Mouse (Mus musculus): ENCODE measurements at regions not wholly inside any gene's neighbourhood (a gene's known extent, or its start where the extent isn't known, plus 50 kb on each side); places are given as distances from the start of the nearest gene placed in this dataset.

DNA sequence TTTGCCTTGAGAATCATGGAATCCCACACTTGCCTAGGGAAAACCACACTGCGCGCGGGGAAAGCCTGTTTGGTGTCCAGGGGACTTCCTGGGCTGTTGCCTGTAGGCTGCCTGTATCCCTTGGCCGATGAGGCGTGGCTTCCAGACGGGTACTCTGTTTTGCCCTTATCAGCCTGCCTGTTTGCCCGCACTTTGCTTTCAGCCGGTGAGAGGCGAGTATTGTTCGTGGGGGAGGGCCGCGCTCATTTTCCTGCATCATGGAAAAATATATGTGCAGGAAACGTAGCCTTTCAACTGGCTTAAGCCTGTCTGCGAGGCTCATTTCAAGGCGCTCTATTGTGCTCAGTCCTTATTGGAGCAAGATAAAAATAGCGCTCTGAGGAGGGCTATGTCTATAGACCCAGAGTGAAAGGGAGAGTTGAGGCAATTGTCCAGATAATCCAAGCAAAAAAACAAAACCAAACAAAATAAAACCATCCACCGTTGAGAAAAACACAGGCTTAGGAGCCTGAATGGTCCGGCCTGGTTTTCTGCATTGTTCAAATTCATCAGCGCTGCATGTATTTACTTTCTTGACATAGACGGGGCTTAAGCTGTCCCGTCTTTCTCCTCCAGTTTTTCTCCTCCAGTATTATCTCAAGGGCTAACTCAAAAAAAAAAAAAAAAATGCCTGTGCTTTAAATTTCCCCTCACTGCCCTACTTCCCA, 67.9 kb downstream of the Klf5 start:
- no peak for DNase-seq (ENCODE audit: low spot score)
- intact Hi-C loops (cut with DNase I), result no loop called here

DNA sequence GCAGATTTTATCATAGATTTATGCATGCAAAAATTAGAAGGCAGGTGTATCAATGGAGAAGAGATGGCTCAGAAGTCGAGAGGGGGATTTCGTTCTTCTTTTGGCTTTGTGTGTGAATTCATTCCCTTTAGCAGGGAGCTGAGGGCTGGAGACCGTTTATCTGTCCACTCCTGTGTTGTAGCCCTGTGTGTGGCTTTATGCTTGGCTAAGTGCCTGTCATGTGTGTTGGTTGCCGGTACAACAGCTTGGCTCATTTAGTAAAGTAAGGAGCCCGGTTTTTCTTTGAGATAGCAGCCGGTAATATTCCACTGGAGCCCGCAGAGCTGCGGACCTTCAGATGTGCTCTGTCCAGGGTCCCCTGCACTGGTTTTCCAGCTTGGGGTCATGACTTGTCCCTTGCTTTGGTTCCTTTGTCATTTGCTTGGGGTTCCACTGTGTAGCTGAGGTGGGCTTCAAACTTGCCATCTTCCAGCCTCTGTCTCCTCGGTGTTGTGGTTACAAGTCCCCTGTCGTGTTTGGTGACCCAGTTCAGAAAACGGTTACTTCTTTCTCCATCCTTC, 68.6 kb downstream of the Klf5 start:
- intact Hi-C loops (cut with DNase I), result no loop called here
- no peak for DNase-seq (ENCODE audit: low spot score)

DNA sequence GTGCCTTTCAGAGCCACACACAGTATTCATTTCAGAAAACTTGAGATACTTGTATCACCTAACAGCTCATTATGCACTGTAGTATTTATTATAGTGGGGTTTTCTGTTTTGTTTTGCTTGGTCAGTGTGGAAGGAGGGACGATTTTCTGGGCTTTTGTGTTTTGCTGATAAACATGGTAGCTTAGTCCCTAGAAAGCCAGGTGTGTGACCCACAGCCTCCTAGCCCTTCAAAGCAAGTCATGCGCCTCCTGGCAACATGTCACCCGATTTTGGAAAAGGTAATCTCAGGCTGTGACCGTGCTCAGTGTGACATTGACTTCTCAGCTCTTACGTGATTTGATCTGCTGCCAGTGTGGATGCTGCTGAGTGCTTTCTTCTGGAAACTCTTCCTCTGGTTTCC, 70.9 kb downstream of the Klf5 start:
- intact Hi-C loops (cut with DNase I), result no loop called here

DNA sequence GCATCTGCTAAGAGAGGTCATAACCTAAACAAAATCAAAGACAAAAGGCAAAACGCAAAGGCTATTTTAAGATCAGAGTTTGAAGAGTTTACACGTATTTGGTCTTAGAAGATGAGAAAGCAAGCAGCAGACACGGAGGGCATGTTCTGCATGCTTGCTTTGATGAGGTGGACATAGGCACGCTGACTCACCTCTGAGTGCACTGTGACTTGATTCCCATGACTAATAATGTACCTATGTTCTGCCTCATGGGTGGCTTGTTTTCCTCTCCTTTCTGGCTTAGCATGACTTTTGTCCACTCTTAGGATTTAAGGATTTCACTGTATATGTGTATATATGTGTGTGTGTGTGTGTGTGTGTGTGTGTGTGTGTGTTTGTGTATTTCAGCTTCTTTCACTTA, 75.2 kb downstream of the Klf5 start:
- no peak for DNase-seq (ENCODE audit: low spot score)
- intact Hi-C loops (cut with DNase I), result no loop called here

More for the DNA sequence above, 70.9 kb downstream of the Klf5 start:
- no peak for DNase-seq (ENCODE audit: low spot score)

DNA sequence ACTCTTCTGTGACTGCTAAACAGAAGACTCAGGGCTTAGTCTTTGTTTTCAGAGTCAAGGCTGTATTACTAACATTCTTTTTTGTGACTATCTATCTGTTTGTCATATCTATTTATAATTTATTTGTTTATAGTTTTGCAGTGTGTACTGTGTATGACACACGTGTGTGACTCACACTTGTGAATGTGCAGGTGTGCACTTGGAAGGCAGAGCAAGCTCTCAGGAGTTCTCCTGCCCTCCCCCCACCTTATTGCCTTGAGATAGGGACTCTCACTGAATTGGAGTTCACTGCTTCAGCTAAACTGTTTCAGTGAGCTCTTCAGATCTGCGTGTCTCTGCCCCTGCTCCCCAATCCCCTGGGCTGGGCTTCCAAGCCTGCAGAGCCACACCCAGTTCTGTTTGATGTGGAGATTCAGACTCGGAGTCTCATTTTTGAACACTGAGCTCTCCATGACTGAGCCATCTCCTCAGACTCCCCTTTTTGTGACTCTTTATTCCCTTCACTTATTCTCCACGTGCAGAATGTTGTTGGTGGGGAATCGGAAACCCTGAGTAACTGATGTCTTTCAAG, 76.6 kb downstream of the Klf5 start:
- DNase-seq (ENCODE audit: low spot score), result no peak
- intact Hi-C loops (cut with DNase I), result no loop called here

DNA sequence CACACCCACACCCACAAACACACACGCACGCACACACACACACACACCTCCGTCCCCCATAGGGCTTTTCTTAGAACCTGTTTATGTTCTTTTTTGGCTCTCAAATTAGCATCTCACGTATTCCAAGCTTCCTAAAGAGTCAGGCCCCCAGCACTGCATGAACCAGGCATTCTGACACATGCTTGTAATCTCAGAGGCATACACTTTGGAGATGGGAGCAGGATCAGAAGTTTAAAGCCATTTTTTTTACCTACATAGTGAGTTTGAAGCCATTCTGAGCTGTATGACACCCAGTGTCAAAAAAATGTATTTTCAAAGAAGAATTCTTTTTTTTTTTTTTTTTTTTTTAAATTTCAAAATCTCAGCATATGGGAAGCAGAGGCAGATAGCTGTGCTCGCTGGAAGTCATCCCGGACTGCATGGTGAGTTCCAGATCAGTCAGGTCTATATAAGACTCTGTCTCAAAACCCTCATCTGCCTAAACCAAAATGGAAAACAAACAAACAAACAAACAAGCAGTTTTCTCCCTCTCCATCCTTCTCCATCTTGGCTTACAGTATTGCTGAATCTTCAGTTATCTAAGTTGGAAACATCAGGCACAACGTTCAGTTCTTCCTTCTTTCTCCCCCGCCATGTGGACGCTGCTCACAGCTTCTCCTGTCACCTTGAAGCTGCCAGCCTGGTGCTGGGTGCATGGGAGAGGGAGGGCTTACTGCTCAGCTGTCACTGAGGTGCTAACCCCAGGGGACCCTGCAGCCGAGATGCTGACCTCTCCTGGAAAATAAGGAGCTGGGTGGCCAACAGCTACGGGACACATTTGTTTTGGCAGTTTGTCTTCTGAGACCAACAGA, 78.4 kb downstream of the Klf5 start:
- no peak for DNase-seq (ENCODE audit: low spot score)
- intact Hi-C loops (cut with DNase I), result no loop called here

DNA sequence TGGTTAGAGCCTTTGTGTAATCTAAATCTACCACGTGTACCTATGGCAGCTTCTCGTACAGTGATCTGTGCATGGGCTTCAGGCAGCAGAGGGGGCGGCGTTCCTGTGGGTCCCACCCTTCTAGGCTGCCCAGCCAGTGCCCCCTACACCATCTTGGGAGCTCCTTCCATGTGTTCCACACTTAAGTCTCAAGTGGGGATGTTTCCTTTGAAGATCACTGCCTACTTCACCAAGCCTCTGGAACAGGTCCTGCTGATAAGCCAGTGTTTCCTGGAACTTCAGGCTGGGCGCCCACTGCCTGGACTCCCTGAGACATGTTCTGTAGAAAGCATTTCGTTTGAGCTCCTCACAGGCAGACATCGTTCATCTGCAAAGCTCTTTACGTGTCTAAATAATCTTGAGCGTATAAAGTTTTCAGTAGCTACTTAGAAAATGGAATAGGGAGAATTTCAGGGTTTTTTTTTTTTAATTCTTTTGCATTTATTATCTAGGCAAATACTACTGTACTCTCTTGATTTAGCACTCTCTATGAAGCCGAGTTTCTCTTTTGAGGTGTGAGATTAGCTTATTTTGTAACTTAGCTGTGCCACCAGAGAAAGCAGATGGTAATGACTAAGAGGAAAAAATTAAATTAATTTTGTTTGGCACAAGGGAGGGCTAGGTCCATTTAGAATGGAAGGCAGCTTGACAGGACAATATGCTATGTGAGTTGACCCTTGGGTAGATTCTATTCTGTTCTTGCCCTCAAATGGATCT, 82.9 kb downstream of the Klf5 start:
- intact Hi-C loops (cut with DNase I), result no loop called here

DNA sequence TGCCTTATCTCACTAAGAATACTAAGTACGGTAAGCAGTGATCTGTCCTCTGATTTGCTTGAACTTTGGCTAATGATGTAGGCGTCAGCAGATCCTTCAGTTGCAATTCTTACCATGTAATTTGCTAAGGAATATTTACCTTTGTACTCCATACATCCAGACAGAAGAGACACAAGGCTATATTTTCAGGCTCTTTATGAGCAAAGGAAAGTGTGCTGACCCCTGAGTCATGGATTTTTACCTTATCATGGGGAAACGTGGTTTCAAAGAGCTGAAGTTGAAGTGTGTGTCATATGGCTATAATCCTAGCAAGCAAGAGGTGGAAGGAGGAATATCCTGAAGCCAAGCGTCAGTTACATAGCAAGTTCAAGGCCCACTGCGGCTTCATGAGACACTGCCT, 83.6 kb downstream of the Klf5 start:
- no peak for DNase-seq (ENCODE audit: low spot score)
- intact Hi-C loops (cut with DNase I), result no loop called here

More for the DNA sequence above, 82.9 kb downstream of the Klf5 start:
- no peak for DNase-seq (ENCODE audit: low spot score)

DNA sequence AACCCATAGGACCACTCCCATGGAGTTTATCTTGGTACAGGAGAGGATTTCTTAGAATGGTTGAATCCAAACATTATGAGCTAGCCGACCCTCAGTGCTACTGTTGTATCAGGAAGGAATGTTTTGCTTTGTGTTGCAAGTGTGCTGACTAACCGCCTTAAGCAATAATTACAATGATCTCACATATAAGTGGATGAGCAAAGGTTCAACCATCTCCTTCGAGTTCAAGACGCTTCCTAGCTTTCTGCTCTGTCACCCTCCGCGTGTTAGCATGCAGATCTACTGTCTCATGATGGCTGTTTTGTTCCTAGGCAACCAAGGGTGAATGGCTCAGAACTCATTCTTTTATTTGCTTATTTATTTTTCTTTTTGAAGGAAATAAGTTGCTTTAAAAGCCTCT, 84.7 kb downstream of the Klf5 start:
- intact Hi-C loops (cut with DNase I), result no loop called here
- DNase-seq (ENCODE audit: low spot score), result no peak

DNA sequence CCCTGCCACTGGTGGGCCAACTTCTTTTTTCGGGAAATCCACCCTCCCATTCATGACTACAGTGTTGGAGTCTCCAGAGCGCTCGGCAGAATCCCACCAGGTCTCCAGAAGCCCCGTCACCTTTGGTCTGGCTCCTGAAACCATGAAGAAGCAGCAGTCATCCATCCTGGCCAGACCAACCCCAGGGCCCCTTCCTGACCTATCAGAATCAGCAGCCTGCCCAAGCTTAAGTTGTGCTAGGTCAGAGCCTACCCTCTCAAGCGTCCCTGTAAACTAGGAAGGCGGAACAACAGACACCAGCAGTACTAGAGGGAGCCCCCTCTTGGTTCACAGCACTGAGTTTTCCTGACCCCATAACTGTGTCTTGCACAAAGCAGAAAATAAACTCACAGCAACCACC, 89.1 kb downstream of the Klf5 start:
- intact Hi-C loops (cut with DNase I), result no loop called here

DNA sequence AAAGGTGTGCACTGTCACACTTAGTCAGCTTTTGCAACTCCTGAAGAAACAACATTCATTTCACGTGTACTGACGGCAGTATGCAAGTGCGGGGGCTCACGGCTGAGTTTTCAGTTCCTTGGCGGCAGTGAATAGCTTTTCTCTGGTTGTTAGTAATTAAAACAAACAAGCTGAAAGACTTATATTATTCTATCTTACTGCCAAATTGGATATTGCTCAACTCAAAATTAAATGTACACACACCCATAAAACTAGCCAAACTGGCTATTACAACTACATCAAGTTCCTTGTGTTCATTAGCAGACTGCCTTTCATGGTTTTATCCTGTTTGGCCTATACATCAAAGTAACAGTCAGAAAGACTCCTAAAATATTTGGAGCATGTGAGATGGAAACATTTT, 90.8 kb downstream of the Klf5 start:
- no peak for DNase-seq (ENCODE audit: low spot score)
- intact Hi-C loops (cut with DNase I), result no loop called here

More for the DNA sequence above, 89.1 kb downstream of the Klf5 start:
- DNase-seq (ENCODE audit: low spot score), result no peak

DNA sequence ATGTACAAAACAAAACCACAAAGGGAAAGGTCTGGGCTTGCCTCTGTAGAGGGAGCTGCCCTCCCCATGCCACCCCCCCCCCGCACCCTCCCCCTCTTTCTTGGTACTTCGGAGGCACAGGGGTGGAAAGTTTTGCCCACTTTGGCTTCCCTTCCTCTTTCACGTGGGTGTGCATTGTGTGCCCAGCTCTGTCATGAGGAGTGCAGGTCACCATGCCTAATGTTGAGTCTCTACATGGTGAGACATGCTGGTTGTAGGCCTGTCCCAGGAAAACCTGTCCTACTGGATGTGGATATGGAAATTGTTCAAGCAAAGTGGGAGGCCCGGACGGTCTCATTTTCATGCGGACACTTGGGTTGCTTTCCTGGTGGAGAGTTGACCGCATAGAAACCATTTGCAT, 93.2 kb downstream of the Klf5 start:
- intact Hi-C loops (cut with DNase I), result no loop called here
- DNase-seq (ENCODE audit: low spot score), result no peak

DNA sequence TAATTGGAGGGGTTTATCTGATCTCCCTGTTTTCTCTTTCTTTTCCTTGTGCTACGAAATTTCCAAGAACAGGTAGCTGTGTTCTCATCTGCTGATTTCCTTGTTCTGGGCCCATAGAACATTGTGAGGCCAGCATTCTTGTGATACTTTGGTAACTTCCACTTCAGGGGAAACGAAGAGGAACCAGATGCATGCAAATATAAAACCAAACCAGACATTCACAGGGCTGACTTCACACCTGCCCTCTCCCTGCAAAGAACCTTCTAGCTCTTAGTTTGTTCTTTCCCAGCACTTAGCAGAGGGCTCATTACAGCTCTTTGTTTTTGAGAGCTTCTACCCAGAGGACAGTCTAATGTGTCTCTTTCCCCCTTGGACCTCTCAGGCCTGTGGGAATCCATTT, 94.3 kb downstream of the Klf5 start:
- no peak for DNase-seq (ENCODE audit: low spot score)
- intact Hi-C loops (cut with DNase I), result no loop called here

DNA sequence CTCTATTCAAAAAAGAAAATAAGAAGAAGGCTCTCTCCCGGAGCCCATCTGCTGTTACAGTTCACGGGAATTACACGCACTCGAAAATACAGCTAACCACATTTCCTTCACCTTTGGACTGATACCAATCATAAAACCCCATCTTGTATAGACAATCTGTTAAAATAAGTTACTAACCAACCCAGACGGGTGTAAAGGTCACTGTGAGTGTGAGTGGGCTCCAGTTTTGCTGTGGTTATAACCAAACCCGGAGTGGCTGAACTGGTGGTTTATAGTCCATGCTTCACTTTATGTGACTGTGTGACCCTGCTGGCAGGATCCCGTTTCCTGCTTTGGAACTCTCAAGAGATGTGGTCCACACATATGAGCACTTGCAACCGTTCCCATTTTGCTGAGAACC, 95.1 kb downstream of the Klf5 start:
- intact Hi-C loops (cut with DNase I), result no loop called here

DNA sequence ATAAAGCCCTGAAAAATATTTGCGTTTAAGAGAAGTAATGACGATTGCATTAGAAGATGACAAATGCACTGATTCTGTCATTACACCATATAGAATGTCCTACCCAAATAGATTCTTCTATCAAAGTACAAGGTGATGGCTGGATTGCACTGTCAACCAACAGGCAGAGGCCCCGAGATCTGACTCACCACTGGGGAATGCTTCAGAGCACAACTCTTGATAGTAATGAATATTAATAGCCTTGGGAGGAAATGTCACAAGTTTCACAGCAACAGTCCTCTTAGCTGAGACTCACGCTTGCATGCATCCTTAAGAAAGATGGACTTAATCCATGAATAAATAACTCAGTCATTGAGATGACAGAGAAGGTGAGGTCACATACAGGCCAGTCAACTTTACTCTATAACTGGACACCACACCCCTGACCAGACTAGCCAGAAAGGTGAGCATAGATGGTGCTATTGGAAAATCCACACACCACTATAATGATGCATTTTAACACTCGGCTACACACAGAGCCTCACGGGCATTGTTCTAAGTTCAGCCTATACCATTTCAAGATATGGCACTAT, 104.8 kb downstream of the Klf5 start:
- intact Hi-C loops (cut with DNase I), result no loop called here
- no peak for DNase-seq (ENCODE audit: low spot score)

More for the DNA sequence above, 95.1 kb downstream of the Klf5 start:
- DNase-seq (ENCODE audit: low spot score), result no peak

DNA sequence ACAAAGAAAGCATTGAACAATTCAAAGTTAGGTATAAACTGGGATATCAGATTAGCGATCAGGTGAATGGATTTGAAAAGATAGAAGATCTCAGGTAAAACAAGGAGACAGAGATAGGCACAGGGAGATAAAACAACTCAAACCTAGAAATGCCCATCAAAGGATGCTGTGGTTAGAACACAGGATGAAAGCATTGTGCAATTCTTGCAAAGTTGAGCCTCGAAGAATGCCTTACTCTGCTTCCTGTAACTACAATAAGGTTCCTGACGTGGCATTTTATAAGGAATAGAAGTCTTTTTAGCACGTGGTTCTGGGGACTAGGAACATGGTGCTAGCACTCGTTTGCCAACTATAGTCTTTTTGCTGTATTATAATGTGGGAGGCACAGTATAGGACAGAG, 106.7 kb downstream of the Klf5 start:
- DNase-seq (ENCODE audit: low spot score), result no peak
- intact Hi-C loops (cut with DNase I), result no loop called here

DNA sequence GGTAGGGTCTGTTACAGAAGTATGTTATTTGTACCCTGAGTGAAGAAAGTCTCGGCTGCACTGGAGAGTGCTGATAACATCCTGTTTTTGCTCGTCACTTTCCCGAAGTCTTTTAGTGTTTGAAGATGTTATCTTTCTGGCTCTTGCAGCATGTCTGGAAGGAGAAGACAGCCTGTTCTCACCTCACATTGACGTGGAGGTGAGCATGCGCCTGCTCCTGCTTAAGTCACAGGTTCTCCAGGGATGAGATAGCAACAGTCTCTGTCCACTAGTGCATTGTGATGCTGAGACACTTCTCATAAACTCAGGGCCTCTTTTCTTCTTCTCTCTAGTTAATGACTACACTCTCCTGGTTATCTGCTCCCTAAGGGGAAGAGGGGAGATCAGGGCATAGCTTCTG, 113.3 kb downstream of the Klf5 start:
- DNase-seq (ENCODE audit: low spot score), result no peak

DNA sequence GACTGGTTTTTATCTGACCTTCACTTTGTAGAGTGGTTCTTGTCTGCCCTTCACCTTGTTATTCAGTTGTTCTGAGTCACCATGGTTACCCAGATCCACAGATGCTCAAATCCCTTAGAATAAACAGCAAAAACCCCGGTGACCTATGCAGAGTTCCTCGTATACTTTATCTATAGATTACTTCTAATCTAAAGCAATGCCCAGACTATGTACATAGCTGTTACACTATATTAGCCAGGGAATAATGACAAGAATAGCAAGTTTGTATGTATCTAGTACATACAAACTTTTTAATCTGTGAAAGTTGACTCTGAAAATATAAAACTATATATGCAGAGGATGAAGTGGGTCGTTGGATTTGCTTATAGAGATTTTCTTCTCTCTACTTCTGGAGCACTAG, 117.7 kb downstream of the Klf5 start:
- no peak for DNase-seq (ENCODE audit: low spot score)
- intact Hi-C loops (cut with DNase I), result no loop called here

More for the DNA sequence above, 113.3 kb downstream of the Klf5 start:
- intact Hi-C loops (cut with DNase I), result no loop called here

DNA sequence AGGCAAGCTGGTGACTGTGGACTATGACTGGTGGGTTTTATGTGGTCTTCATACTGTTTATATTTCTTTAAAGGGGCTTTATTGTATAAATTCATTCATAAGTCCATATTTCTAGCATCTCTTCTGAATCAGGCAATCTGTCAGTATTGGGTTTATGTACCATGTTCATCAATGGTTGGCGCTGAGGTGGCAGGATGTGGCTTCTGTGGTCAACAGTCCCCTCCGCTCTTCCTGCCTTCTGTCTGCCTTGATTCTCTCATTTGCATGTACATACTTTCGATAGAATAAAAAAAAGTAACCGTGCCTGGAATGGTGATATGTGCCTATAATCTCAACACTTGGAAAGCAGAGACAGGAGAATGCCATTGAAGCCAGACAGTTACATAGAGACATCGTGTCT, 120.5 kb downstream of the Klf5 start:
- intact Hi-C loops (cut with DNase I), result no loop called here
- DNase-seq (ENCODE audit: low spot score), result no peak

DNA sequence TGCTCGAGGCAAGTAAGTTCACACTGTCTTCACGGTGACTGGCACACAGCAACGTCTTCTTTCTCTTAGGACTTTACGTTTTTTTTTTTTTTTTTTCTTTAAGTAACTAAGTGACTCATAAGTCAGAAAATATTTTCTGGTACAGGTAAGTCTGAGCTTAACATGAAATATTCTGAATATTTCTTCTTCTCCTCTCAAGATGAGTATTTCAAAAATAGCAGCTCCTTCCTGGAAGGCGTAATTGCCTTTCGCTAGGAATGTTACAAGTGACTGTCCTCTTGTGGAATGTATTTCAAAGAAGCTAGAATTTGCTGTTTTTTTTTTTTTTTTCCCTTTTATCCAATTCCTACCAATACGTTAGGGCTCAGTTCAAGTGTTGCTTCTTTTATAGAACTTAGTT, 124.8 kb downstream of the Klf5 start:
- intact Hi-C loops (cut with DNase I), result no loop called here

More for the DNA sequence above, 124.8 kb downstream of the Klf5 start:
- DNase-seq (ENCODE audit: low spot score), result no peak
